Mouse (Mus musculus) myocyte (in vitro differentiated cells): ENCODE results near the gene Sipa1l2.

Experiments used
- CEBPB ChIP-seq: IDR thresholded peaks from 2 replicates; pipeline ENCODE4 v1.6.1; 2011; ENCODE audit warnings: mild to moderate bottlenecking, moderate library complexity; ENCODE audit not compliant: poor library complexity, insufficient read depth, severe bottlenecking
- E2F4 ChIP-seq: IDR thresholded peaks from one replicate; pipeline ENCODE4 v1.6.1; 2011; ENCODE audit warnings: mild to moderate bottlenecking, control low read depth, moderate library complexity; ENCODE audit not compliant: insufficient read depth
- MAX ChIP-seq: IDR thresholded peaks from one replicate; pipeline ENCODE4 v1.6.1; 2011; ENCODE audit warnings: low read depth, mild to moderate bottlenecking, control low read depth
- MYOG ChIP-seq, 3 experiments: IDR thresholded peaks; one replicate each; pipeline ENCODE4 v1.6.1; 2011; ENCODE audit warnings: control low read depth in 2 of 3, low read depth in 2 of 3, mild to moderate bottlenecking in 2 of 3; ENCODE audit not compliant: insufficient read length in 2 of 3, control insufficient read depth in 1 of 3, insufficient read depth in 1 of 3
- POLR2A ChIP-seq: IDR thresholded peaks from one replicate; pipeline ENCODE4 v1.6.1; 2011; ENCODE audit warnings: low read depth, mild to moderate bottlenecking, control low read depth, moderate library complexity; ENCODE audit not compliant: insufficient read length
- POLR2AphosphoS2 ChIP-seq: IDR thresholded peaks from one replicate; pipeline ENCODE4 v1.6.1; 2011; ENCODE audit warnings: low read depth, control low read depth; ENCODE audit not compliant: insufficient read length
- REST ChIP-seq: IDR thresholded peaks from one replicate; pipeline ENCODE4 v1.6.1; 2011; ENCODE audit warnings: mild to moderate bottlenecking, control low read depth, moderate library complexity; ENCODE audit not compliant: insufficient read depth, insufficient read length
- TCF12 ChIP-seq: IDR thresholded peaks from one replicate; pipeline ENCODE4 v1.6.1; 2011; ENCODE audit warnings: mild to moderate bottlenecking, control low read depth; ENCODE audit not compliant: poor library complexity, insufficient read depth, severe bottlenecking
- USF1 ChIP-seq: IDR thresholded peaks from one replicate; pipeline ENCODE4 v1.6.1; 2011; ENCODE audit warnings: low read depth, mild to moderate bottlenecking, control low read depth, moderate library complexity

GRCm38 (mm10) chr8:125518951-125519350 lies 50.7 kb downstream of the Sipa1l2 start:
- TF ChIP-seq POLR2A = no peak
- no peak for TF ChIP-seq MYOG (IDR thresholded peaks at IDR 0.05; ENCODE audit: control insufficient read depth in 1 of 3, insufficient read depth in 1 of 3, insufficient read length in 2 of 3, low read depth in 2 of 3)
- no peak for TF ChIP-seq USF1
- TF ChIP-seq TCF12 = no peak
- no peak for TF ChIP-seq CEBPB
- no peak for TF ChIP-seq MAX
- no peak for TF ChIP-seq REST
- TF ChIP-seq E2F4 = no peak
- no peak for TF ChIP-seq POLR2AphosphoS2
